Mouse (Mus musculus) C2C12 (cell line): ENCODE data around the gene Ttc41.
"Not testable (repeated sequence)": the region's sequence is repeated elsewhere in the genome, so short reads cannot be mapped to it uniquely, and the experiment has no call there.

ENCODE experiments used
- CEBPB ChIP-seq: IDR thresholded peaks from one replicate; pipeline ENCODE4 v1.6.1; 2011; ENCODE audit warnings: low read depth, mild to moderate bottlenecking, control low read depth, moderate library complexity
- CTCF ChIP-seq: IDR thresholded peaks from one replicate; pipeline ENCODE4 v1.5.1; 2011; ENCODE audit not compliant: control insufficient read depth, insufficient read depth, insufficient read length
- FOSL1 ChIP-seq: IDR thresholded peaks from one replicate; pipeline ENCODE4 v1.8.0; 2011; ENCODE audit warnings: mild to moderate bottlenecking, low read length; ENCODE audit not compliant: poor library complexity, insufficient read depth, severe bottlenecking
- MAX ChIP-seq: IDR thresholded peaks from one replicate; pipeline ENCODE4 v1.6.1; 2011; ENCODE audit warnings: mild to moderate bottlenecking, control low read depth
- MYOG ChIP-seq: IDR thresholded peaks from one replicate; pipeline ENCODE4 v1.6.1; 2011; ENCODE audit not compliant: control insufficient read depth, insufficient read length; ENCODE audit errors: extremely low read depth
- USF1 ChIP-seq: IDR thresholded peaks from one replicate; pipeline ENCODE4 v1.6.1; 2011; ENCODE audit warnings: low read depth, mild to moderate bottlenecking, control low read depth, moderate library complexity

DNA sequence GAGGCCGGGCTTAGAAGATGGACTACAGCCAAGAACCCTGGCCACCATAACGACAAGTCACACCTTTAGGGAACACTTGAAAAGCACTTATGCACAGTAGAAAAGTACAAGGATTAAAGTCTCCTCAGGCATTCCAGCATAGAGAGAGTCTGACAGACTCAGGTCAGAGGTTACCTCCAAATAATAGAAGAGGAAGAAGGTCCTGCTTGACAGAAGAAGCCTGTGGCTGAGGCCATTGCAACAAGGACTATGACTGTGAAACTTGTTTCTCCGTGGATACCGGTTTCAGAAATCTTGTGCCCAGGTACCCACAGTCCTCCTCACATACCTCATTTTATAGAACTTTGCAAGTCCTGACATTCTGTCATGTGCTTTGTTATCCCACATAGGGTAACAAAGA is 35.1 kb upstream of the Ttc41 start:
- TF ChIP-seq USF1, CTCF, MAX, CEBPB, MYOG, FOSL1: not testable (repeated sequence)
